Mouse (Mus musculus) lung, postnatal 14 days (tissue): Measurements from ENCODE around the gene Gp9.

Experiments
- DNase-seq: peaks from one replicate; pipeline ENCODE4 v3.0.0; 2021

Gp9 gene

DNA sequence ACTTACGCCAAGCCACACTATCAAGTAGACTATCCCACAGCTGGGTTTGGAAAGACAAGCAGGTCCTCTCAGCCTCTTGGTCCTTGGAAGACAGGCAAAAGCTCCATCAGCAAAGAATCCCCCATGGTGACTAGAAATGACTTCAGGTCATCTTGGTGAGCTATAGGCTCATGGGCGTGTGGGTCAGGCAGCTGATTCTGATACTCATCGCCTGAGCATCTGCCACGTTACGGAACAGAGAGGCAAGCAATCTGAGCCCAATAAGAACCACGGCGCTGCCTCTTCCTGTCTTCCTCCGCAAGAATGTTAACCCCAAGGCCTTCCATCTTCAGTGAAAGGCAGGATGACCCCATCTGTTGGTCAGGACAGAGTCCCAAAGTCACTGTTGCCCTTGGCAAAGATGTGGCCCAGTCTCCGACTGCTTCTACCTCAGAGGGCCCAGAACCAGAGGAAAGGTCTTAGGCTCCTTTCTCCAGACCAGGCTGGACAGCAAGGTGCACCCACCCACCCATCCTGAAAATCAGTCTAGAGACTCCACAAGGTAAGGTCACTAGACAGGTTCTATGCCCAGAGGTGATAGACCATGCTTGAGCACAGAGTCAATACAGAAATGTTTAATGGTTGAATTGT lies 10.5 kb downstream of the Gp9 start:
- no peak for DNase-seq

GRCm38 (mm10) chr6:87788896-87789587 lies 11.2 kb downstream of the Gp9 start:
- DNase-seq = peak; percentile 53

- no peak for DNase-seq
Observed at GRCm38 (mm10) chr6:87789791-87790190, 11.9 kb downstream of the Gp9 start.

GRCm38 (mm10) chr6:87790779-87791480 lies 13.1 kb downstream of the Gp9 start:
- DNase-seq = peak; percentile 28

DNA sequence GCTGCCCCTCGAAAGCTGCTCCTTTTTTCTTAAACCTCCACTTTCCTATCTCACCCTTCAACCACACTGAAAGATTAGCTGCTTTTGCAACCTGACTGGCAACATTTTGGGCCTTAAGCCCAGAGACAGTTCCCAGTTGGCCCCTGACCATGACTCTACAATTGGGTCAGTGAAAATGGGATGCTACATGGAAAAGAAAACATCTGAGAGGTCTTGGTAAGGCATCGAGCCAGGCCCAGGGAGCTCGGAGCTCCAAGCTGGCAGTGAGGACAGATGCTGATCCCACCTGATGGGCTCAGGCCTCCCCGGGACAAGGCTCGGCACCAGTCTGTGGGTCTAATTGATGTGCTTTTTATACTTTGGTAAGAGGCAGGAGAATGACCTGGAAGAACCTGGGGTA lies 14.0 kb downstream of the Gp9 start:
- DNase-seq = no peak

GRCm38 (mm10) chr6:87793821-87794510 lies 16.1 kb downstream of the Gp9 start:
- no peak for DNase-seq

GRCm38 (mm10) chr6:87795385-87796150 lies 17.7 kb downstream of the Gp9 start:
- DNase-seq = no peak

- DNase-seq = no peak
Observed at GRCm38 (mm10) chr6:87796251-87796880, 18.5 kb downstream of the Gp9 start.

GRCm38 (mm10) chr6:87797321-87797720 lies 19.4 kb downstream of the Gp9 start:
- no peak for DNase-seq

GRCm38 (mm10) chr6:87799576-87799975 lies 21.7 kb downstream of the Gp9 start:
- no peak for DNase-seq

DNA sequence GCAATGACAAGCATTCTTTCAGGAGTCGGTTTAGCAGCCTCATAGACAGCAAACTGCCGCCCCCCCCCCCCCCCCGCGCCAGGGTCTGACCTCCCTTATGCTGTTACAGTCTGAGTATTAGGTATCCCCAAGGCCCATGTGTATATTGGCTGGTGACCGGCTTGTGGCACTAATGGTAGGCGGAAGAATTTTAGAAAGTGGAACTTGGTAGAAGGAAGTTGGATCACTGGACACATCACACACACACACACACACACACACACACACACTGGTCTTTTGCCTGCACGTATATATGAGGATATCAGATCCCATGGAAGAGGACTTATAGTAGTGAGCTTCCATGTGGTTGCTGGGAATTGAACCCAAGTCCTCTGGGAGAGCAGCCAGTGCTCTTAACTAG lies 24.6 kb downstream of the Gp9 start:
- no peak for DNase-seq

GRCm38 (mm10) chr6:87804036-87804435 lies 26.2 kb downstream of the Gp9 start:
- no peak for DNase-seq

DNA sequence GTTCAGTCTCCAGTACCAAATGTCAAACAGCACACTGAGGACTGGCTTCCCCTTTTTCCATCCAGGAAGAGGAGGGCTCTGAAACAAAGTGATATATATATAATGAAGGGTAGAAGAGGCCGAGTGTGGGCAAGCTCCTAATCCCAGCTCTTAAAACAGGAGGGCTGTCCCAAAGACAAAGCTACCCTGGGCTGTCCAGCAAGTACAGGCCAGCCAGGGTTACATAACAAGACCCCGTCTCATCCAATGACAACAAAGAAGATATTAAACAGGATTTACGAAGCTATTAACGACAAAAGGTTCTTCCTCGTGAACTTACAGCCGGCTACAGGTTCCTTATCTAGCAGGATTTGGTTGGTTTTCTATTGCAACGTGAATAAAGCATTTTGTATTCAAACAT lies 27.0 kb downstream of the Gp9 start:
- DNase-seq = no peak

GRCm38 (mm10) chr6:87805448-87805847 lies 27.6 kb downstream of the Gp9 start:
- DNase-seq = no peak

DNA sequence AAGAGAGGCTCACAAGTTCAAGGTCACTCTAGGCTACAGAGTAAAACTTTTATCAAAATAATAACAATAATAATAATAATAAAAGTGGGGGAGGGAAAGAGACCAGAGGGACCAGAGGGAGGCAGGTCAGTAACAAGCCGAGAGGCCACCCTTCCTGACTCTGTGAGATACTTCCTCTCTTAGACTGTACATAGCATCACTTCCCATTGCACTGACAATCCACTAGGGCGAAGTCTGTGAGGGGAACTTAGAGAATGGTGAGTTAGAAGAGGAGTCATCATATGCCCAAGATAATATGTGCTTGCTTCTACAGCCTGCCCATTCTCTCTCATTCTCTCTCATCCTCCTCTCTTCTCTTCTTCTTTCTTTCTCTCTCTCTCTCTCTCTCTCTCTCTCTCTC lies 28.2 kb downstream of the Gp9 start:
- DNase-seq = no peak

DNA sequence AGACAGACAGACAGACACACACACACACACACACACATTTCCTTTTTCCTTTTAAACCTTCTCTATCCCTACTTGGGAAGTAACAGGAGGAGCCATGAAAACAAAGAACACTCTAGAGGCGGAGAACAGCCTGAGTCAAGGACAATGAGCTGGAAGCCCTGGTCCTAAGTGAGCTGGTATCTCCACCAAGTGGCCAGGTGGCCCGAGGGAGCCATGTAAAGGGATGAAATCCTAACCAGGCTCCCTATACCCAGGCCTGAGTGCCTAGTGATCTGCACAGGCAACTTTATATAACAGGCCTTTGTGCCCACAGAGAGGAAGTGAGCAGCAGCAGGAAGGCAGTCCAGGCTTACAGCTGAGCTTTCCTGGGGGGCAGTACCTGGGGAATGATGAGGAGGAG lies 29.0 kb downstream of the Gp9 start:
- no peak for DNase-seq

DNA sequence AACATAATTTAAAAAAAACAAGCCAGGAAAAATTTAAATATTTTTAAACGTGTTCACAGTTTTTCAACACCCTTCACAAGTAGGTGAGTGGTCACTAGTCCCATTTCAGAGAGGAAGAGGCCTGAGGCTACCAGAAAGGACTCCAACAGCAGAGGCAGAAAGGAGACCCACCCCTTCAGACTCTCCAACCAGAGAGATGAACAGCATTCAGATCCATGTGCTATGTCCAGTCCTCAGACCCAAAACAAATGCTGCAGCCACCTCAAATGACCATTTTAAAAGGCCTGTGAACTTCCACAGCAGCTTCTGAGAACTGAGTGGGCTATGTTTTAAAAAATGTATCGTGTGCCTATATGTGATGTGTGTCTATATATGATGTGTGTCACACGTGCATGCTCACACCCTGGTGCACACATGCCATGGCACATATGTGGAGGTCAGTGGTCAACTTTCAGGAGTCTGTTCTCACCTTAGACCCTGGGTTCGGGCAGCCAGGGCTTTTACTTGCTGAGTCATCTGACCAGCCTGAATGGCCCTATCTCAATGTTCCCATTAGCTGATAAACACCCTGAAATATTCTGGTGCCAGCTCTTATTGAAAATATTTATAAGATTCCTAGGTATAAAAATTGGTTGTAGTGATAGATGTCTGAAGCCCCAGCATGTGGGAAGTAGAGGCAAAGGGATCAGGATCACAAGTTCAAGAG lies 30.0 kb downstream of the Gp9 start:
- DNase-seq = no peak

- no peak for DNase-seq
Observed at GRCm38 (mm10) chr6:87808521-87808920, 30.6 kb downstream of the Gp9 start.

GRCm38 (mm10) chr6:87809144-87809543 lies 31.3 kb downstream of the Gp9 start:
- DNase-seq = no peak

DNA sequence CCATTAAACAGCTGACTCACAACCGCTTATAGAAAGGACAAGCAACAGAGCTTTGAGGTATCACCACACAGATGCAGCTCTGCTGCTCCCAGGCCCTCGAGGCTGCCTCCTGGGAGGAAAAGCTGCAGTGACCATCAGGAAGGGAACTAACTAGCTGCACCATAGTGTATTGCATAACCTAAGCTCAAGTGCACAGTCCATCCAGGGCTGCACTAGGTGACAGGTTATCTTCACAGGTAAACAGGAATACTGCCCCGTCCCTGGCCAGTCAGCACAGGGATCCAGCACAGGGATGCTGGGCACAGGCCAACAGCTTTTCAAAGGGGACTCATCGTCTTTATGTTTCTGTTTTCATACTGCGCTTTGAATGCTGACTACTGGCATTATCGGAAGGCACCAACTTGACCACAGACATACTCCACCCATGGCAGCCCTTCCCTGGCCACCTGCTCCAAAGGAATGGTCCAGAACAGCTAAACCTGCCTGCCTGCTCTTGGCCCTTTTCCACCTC lies 31.8 kb downstream of the Gp9 start:
- DNase-seq = no peak

GRCm38 (mm10) chr6:87810311-87810710 lies 32.4 kb downstream of the Gp9 start:
- no peak for DNase-seq
